Mouse (Mus musculus) ES-Bruce4 (cell line): ENCODE measurements around the gene Capn13. TPM values are rescaled to one million over a fixed set of nuclear protein-coding genes. Genes with fewer than 3 reads are reported as not detected.
"Not testable (repeated sequence)": the region's sequence is repeated elsewhere in the genome, so short reads cannot be mapped to it uniquely, and the experiment has no call there.

Experiments
- H3K27ac ChIP-seq: 2 replicates; pipeline ENCODE4 v1.5.1; 2012; ENCODE audit warnings: low read length, inconsistent platforms; ENCODE audit not compliant: insufficient read depth
- H3K27me3 ChIP-seq: 2 replicates; pipeline ENCODE4 v1.6.1; 2012; ENCODE audit warnings: mild to moderate bottlenecking, low read length, inconsistent platforms; ENCODE audit not compliant: control insufficient read depth, poor library complexity, insufficient read depth, severe bottlenecking
- H3K36me3 ChIP-seq: 2 replicates; pipeline ENCODE4 v1.6.1; 2012; ENCODE audit warnings: inconsistent platforms, mild to moderate bottlenecking, low read length, moderate library complexity; ENCODE audit not compliant: control insufficient read depth, poor library complexity, insufficient read depth, severe bottlenecking
- H3K4me1 ChIP-seq: one replicate; pipeline ENCODE4 v1.8.1; 2011; ENCODE audit warnings: low read length; ENCODE audit not compliant: control insufficient read depth, insufficient read depth
- H3K4me3 ChIP-seq: 2 replicates; pipeline ENCODE4 v1.5.1; 2011; ENCODE audit warnings: low read depth, mild to moderate bottlenecking, low read length
- H3K9ac ChIP-seq: 2 replicates; pipeline ENCODE4 v1.6.1; 2012; ENCODE audit warnings: low read depth, mild to moderate bottlenecking, inconsistent platforms; ENCODE audit not compliant: poor library complexity, severe bottlenecking
- H3K9me3 ChIP-seq: replicated peaks from 2 replicates; pipeline ENCODE4 v1.6.1; 2012; ENCODE audit warnings: mild to moderate bottlenecking, low read length, inconsistent platforms; ENCODE audit not compliant: control insufficient read depth, poor library complexity, insufficient read depth, severe bottlenecking
- CTCF ChIP-seq: IDR thresholded peaks from one replicate; pipeline ENCODE4 v1.8.1; 2011; ENCODE audit warnings: low read depth, low read length
- EP300 ChIP-seq: IDR thresholded peaks from 2 replicates; pipeline ENCODE4 v1.6.1; 2011; ENCODE audit warnings: low read depth, low read length; ENCODE audit not compliant: insufficient read depth
- POLR2A ChIP-seq: IDR thresholded peaks from one replicate; pipeline ENCODE4 v1.8.1; 2011; ENCODE audit warnings: low read length; ENCODE audit not compliant: insufficient read depth
- polyA plus RNA-seq: library from polyadenylated mRNA; stranded (reverse); fragments of >200 nt; gene quantifications from 2 replicates; pipeline ENCODE4 v1.2.4, GENCODE M21; 2011; ENCODE audit warnings: low read depth; ENCODE audit not compliant: missing spikeins, insufficient read depth, insufficient read length

The Capn13 gene
- polyA plus RNA-seq, 1 experiment = not detected

GRCm38 (mm10) chr17:73301258-73302050 is 99.2 kb downstream of the Capn13 start:
- Histone ChIP-seq H3K4me3 (no peak overlapping the region), H3K27me3 (no peaks in the 10 kb centered on the region), H3K9ac (no peak overlapping the region), H3K4me1 (no peaks in the 10 kb centered on the region), H3K9me3 (no peaks in the 10 kb centered on the region), H3K27ac (no peak overlapping the region), H3K36me3 (no peaks in the 10 kb centered on the region)
- TF ChIP-seq CTCF = peak; percentile 68
- TF ChIP-seq POLR2A = no peak

- no peak for TF ChIP-seq EP300
- TF ChIP-seq POLR2A = no peak
- no peak for TF ChIP-seq CTCF
- Histone ChIP-seq H3K36me3 (no peaks in the 10 kb centered on the region), H3K27me3 (no peaks in the 10 kb centered on the region), H3K9me3 (no peaks in the 10 kb centered on the region), H3K4me3 (no peak overlapping the region), H3K9ac (no peak overlapping the region), H3K27ac (no peak overlapping the region), H3K4me1 (no peaks in the 10 kb centered on the region)
These were observed 100.4 kb downstream of the Capn13 start for GRCm38 (mm10) chr17:73300147-73300880.

DNA sequence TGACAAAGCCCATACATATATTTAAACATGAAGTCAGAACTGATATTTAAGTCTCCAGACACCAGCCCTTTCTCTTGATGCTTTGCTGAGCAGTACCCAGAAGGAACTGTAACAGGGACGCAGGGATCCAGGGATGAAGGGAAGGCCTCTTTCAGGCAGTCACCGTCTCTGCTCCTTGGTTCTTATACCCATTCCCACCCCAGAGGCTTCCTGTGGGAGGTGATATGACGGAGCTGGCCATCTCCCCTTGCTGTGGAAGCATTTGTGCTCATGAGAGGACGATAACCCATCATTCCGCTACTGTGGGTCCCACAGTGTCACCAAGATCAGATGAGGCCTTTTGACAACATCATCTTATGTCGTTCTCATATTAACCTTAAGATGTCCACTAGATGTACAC is 101.7 kb downstream of the Capn13 start:
- TF ChIP-seq POLR2A = no peak
- TF ChIP-seq CTCF = no peak
- no peak for TF ChIP-seq EP300
- H3K27me3 ChIP-seq = no peaks in the 10 kb centered on the region; the same call in 1 of the 2 replicates
- H3K27ac ChIP-seq = no peak overlapping the region
- H3K4me3 ChIP-seq = no peak overlapping the region
- H3K9me3 ChIP-seq = no peaks in the 10 kb centered on the region
- no peaks in the 10 kb centered on the region for H3K36me3 ChIP-seq
- no peaks in the 10 kb centered on the region for H3K4me1 ChIP-seq
- no peak overlapping the region for H3K9ac ChIP-seq

DNA sequence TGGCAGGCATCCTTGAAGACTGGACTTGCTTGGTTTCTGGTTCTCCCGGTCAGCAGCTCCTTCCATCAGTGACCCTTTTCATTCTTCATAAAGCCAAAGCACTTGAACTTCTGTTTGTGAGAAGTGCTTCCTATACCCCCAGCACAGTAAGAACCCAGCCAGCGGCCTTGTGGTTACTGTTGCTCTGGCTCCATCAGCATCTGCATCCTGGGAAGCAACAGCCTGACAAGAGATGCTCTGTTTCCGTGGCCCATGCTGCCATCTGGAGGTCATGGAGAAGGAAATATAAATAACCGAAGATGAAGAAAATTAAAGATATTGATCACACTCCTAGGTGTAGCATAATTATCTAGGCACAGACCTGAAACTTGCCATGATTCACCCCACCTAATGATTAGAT is 103.8 kb downstream of the Capn13 start:
- H3K9ac ChIP-seq = no peak overlapping the region
- no peaks in the 10 kb centered on the region for H3K36me3 ChIP-seq
- no peaks in the 10 kb centered on the region; the same call in 1 of the 2 replicates for H3K27me3 ChIP-seq
- H3K9me3 ChIP-seq = no peaks in the 10 kb centered on the region
- H3K4me1 ChIP-seq = no peaks in the 10 kb centered on the region
- H3K4me3 ChIP-seq = no peak overlapping the region
- TF ChIP-seq CTCF = peak; percentile 43
- no peak for TF ChIP-seq EP300
- TF ChIP-seq POLR2A = no peak
- no peak overlapping the region for H3K27ac ChIP-seq

- Histone ChIP-seq H3K27ac (no peak overlapping the region), H3K36me3 (no peaks in the 10 kb centered on the region), H3K9ac (no peak overlapping the region), H3K27me3 (no peaks in the 10 kb centered on the region; the same call in 1 of the 2 replicates), H3K4me1 (no peaks in the 10 kb centered on the region), H3K4me3 (no peak overlapping the region), H3K9me3 (no peaks in the 10 kb centered on the region)
- TF ChIP-seq EP300 (no peak), POLR2A (no peak), CTCF (no peak)
These were observed 107.4 kb downstream of the Capn13 start for GRCm38 (mm10) chr17:73293237-73293636.

DNA sequence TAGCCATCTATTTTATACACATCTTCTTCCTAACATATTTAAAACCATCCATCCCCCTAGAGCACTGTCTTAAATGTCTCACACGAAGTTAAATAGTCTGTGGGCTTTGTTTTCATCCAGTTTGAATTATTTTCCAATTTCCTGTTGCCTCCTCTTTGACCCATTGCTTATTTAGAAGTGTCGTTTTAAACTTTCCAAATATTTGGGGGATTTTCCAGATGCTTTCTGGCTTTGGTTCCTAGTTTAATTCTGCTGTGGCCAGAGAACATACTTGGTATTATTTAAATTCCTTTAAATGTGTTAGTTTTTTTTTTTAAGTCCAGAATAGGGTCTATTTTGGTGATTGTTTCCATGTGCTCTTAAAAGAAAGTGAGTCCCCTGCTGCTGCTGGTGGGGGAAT is 116.4 kb downstream of the Capn13 start:
- Histone ChIP-seq H3K4me3 (no peak overlapping the region), H3K9ac (no peak overlapping the region), H3K9me3 (no peaks in the 10 kb centered on the region), H3K36me3 (no peaks in the 10 kb centered on the region), H3K27ac (no peak overlapping the region), H3K27me3 (no peaks in the 10 kb centered on the region), H3K4me1 (no peaks in the 10 kb centered on the region)
- TF ChIP-seq CTCF (no peak), EP300 (no peak), POLR2A (no peak)

GRCm38 (mm10) chr17:73282702-73283101 is 118.0 kb downstream of the Capn13 start:
- not testable (repeated sequence) for H3K4me1 ChIP-seq, H3K27me3 ChIP-seq, H3K36me3 ChIP-seq, H3K9me3 ChIP-seq, H3K9ac ChIP-seq, H3K4me3 ChIP-seq, H3K27ac ChIP-seq
